Mouse (Mus musculus) MEL (cell line): ENCODE results near the gene Trmt11.

Source experiments
- CHD2 ChIP-seq: IDR thresholded peaks from 2 replicates; pipeline ENCODE4 v1.6.1; 2011; ENCODE audit warnings: low read length, improper control_type of control experiment
- CTCF ChIP-seq, 3 experiments: IDR thresholded peaks in 2 of 3; conservative IDR thresholded peaks in 1 of 3; 2 replicates each; pipeline ENCODE4 v1.5.1; 2011 to 2012; ENCODE audit warnings: low read length in 3 of 3, low read depth in 2 of 3, mild to moderate bottlenecking in 2 of 3, improper control_type of control experiment in 1 of 3, inconsistent platforms in 1 of 3, mixed read lengths in 1 of 3, moderate library complexity in 1 of 3; ENCODE audit not compliant: control insufficient read depth in 1 of 3, insufficient read depth in 1 of 3, poor library complexity in 1 of 3, severe bottlenecking in 1 of 3
- E2F4 ChIP-seq: IDR thresholded peaks from 2 replicates; pipeline ENCODE4 v1.6.1; 2011; ENCODE audit warnings: low read depth, low read length, improper control_type of control experiment, borderline replicate concordance
- EP300 ChIP-seq, 2 experiments: IDR thresholded peaks; 2 replicates each; pipeline ENCODE4 v1.6.1; 2011; ENCODE audit warnings: improper control_type of control experiment in 2 of 2, low read length in 2 of 2, low read depth in 1 of 2, mild to moderate bottlenecking in 1 of 2
- MEF2A ChIP-seq: IDR thresholded peaks from 2 replicates; pipeline ENCODE4 v1.6.1; 2014; ENCODE audit warnings: low read depth, mild to moderate bottlenecking, inconsistent platforms, low read length, improper control_type of control experiment; ENCODE audit not compliant: poor library complexity, insufficient replicate concordance, severe bottlenecking; ENCODE audit errors: extremely low read depth
- MYB ChIP-seq: IDR thresholded peaks from 2 replicates; pipeline ENCODE4 v1.6.1; 2011; ENCODE audit warnings: mild to moderate bottlenecking, low read depth, low read length, improper control_type of control experiment
- POLR2A ChIP-seq, 2 experiments: IDR thresholded peaks; 2 replicates each; pipeline ENCODE4 v1.6.1; 2011 to 2012; ENCODE audit warnings: low read length in 2 of 2, mild to moderate bottlenecking in 2 of 2, control low read depth in 1 of 2, improper control_type of control experiment in 1 of 2, low read depth in 1 of 2, moderate library complexity in 1 of 2; ENCODE audit not compliant: control insufficient read depth in 1 of 2, insufficient read depth in 1 of 2, poor library complexity in 1 of 2
- POLR2AphosphoS2 ChIP-seq: IDR thresholded peaks from 2 replicates; pipeline ENCODE4 v1.6.1; 2011; ENCODE audit warnings: low read length, improper control_type of control experiment
- TAL1 ChIP-seq: IDR thresholded peaks from 2 replicates; pipeline ENCODE4 v1.6.1; 2012; ENCODE audit warnings: mild to moderate bottlenecking, inconsistent platforms, low read length, moderate library complexity, mixed read lengths
- USF1 ChIP-seq: IDR thresholded peaks from 2 replicates; pipeline ENCODE4 v1.6.1; 2014; ENCODE audit warnings: low read depth, mild to moderate bottlenecking, inconsistent platforms, low read length, improper control_type of control experiment, moderate library complexity
- USF2 ChIP-seq, 2 experiments: IDR thresholded peaks; 2 replicates each; pipeline ENCODE4 v1.6.1; 2011 to 2012; ENCODE audit warnings: improper control_type of control experiment in 2 of 2, low read length in 2 of 2, borderline replicate concordance in 1 of 2, inconsistent platforms in 1 of 2, low read depth in 1 of 2, mild to moderate bottlenecking in 1 of 2; ENCODE audit not compliant: insufficient read depth in 1 of 2
- ZMIZ1 ChIP-seq: IDR thresholded peaks from 2 replicates; pipeline ENCODE4 v1.6.1; 2012; ENCODE audit warnings: low read depth, mild to moderate bottlenecking, inconsistent platforms, low read length, improper control_type of control experiment, moderate library complexity

DNA sequence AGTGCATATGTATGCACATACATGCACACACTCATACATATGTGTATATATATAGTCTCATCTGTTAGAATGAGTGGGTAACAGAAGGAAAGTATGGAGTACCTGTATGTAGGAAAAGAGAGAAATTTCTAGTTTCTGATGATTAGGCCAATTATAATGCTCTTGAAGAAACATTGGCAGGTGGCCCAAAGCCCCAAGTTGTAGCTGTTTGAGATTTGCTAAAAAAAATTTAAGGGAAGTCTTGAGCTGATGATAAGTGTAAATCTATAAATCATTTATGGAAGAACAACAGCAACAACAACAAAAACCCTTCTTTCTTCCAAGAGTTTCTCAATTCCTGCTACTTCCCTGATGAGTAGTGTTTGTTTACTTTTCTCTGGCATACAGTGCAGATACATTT, 29.4 kb upstream of the Trmt11 start:
- TF ChIP-seq CTCF (IDR thresholded peaks at IDR 0.05 in 2 of 3, conservative IDR thresholded peaks at IDR 0.05 in 1 of 3; ENCODE audit: control insufficient read depth in 1 of 3, insufficient read depth in 1 of 3, low read depth in 2 of 3, low read length in 3 of 3, poor library complexity in 1 of 3, severe bottlenecking in 1 of 3) (no peak), TAL1 (no peak), POLR2AphosphoS2 (no peak), E2F4 (no peak), MEF2A (no peak), EP300 (IDR thresholded peaks at IDR 0.05; ENCODE audit: low read depth in 1 of 2, low read length in 2 of 2) (no peak), USF2 (IDR thresholded peaks at IDR 0.05; ENCODE audit: borderline replicate concordance in 1 of 2, insufficient read depth in 1 of 2, low read depth in 1 of 2, low read length in 2 of 2) (no peak), ZMIZ1 (no peak), POLR2A (IDR thresholded peaks at IDR 0.05; ENCODE audit: control insufficient read depth in 1 of 2, insufficient read depth in 1 of 2, low read depth in 1 of 2, low read length in 2 of 2, poor library complexity in 1 of 2) (no peak), MYB (no peak), USF1 (no peak), CHD2 (no peak)
